Mouse (Mus musculus) gastrocnemius, postnatal 25 days (tissue): ENCODE results near the gene Hspb6. TPM values are rescaled to one million over a fixed set of nuclear protein-coding genes. Genes with fewer than 3 reads are reported as not detected.

Experiments
- DNase-seq: peaks from one replicate; pipeline ENCODE4 v3.0.0; 2022
- total RNA-seq, 2 experiments: library from RNA; stranded (reverse); gene quantifications; 1 replicate in 1 of 2; 2 replicates in 1 of 2; pipeline ENCODE4 v1.2.3; 2021

The Hspb6 gene
- total RNA-seq, 2 experiments from 2014 or later: 1,175 to 3,096 TPM

- no peak for DNase-seq
Measured at GRCm38 (mm10) chr7:30551445-30552101, 405 bp upstream of the Hspb6 start.

GRCm38 (mm10) chr7:30553021-30553589 lies 1.1 kb downstream of the Hspb6 start:
- peak; percentile 70 for DNase-seq

GRCm38 (mm10) chr7:30553810-30554584 lies 2.0 kb downstream of the Hspb6 start:
- no peak for DNase-seq

GRCm38 (mm10) chr7:30556894-30557536 lies 5.0 kb downstream of the Hspb6 start:
- no peak for DNase-seq

- no peak for DNase-seq
Measured at GRCm38 (mm10) chr7:30557901-30558514, 6.0 kb downstream of the Hspb6 start.

- DNase-seq: no peak
Measured at GRCm38 (mm10) chr7:30558656-30559442, 6.9 kb downstream of the Hspb6 start.

GRCm38 (mm10) chr7:30559443-30559954 lies 7.5 kb downstream of the Hspb6 start, which contains the start of gene Lin37:
Lin37 (minus strand) TSS chr7:30559838.
- DNase-seq: peak; percentile 97

- no peak for DNase-seq
Measured at GRCm38 (mm10) chr7:30560296-30560695, 8.3 kb downstream of the Hspb6 start.

GRCm38 (mm10) chr7:30562526-30563116 lies 10.6 kb downstream of the Hspb6 start:
- DNase-seq: no peak

GRCm38 (mm10) chr7:30563117-30563905 lies 11.3 kb downstream of the Hspb6 start, which contains the start of the genes U2af1l4, Gm49396 and Psenen:
U2af1l4 (plus strand) TSS chr7:30563301.
Gm49396 (plus strand) TSS chr7:30563344.
Psenen (minus strand) TSS chr7:30563627.
- peak; percentile 94 for DNase-seq

- DNase-seq: no peak
Measured at GRCm38 (mm10) chr7:30563906-30564280, 11.9 kb downstream of the Hspb6 start.

- no peak for DNase-seq
Measured at GRCm38 (mm10) chr7:30564970-30565571, 13.1 kb downstream of the Hspb6 start, which contains the start of gene Igflr1. Igflr1 (plus strand) TSS chr7:30565427.

- DNase-seq: no peak
Measured at GRCm38 (mm10) chr7:30566033-30566432, 14.1 kb downstream of the Hspb6 start.

- no peak for DNase-seq
Measured at GRCm38 (mm10) chr7:30567555-30567954, 15.6 kb downstream of the Hspb6 start.

GRCm38 (mm10) chr7:30572389-30572788 lies 20.4 kb downstream of the Hspb6 start:
- DNase-seq: no peak

GRCm38 (mm10) chr7:30572969-30573368 lies 21.0 kb downstream of the Hspb6 start:
- peak; percentile 86 for DNase-seq

GRCm38 (mm10) chr7:30579950-30580349 lies 28.0 kb downstream of the Hspb6 start:
- DNase-seq: no peak

GRCm38 (mm10) chr7:30581547-30581946 lies 29.6 kb downstream of the Hspb6 start:
- no peak for DNase-seq

- DNase-seq: no peak
Measured at GRCm38 (mm10) chr7:30584339-30584738, 32.4 kb downstream of the Hspb6 start.
